Comparison of ENCODE assay signal across 9 mouse cellular contexts in the genomic region with DNA sequence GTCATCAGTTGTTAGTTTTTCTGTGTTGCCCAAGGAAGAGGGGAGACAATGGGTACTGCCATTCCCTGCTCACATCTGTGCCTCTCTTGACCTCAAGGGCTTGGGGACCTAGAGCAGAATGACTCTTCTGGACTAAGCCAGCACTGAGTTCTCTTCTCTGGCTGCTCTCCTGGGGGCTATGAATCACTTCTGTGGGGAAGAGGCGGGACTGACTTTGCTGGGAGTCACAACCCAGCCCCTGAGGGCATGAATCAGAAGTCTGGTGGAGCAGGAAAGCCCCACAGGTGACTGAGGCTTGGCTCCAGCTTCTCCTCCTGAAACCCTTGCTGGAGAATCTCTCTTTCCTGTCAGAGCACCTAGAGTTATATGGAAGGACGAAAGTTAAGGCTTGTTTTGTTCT. TPM values are rescaled to one million over a fixed set of nuclear protein-coding genes. Genes with fewer than 3 reads are reported as not detected.
DNase-seq lines count a peak whose midpoint lies in the region; ATAC-seq and TF ChIP-seq lines count a peak whose summit lies in the region.
"Had no signal": no experiment of that assay in that cellular context is flagged by ENCODE, and none has a peak within 500 bp of the region (broad histone marks: within the 10 kb centered on the region; RNA-seq: fewer than 3 reads in every experiment).

No protein-coding gene starts in this region.

- 0 out of 2 replicates have a peak overlapping the region, but pooled peaks have one; percentile 32 for H3K27ac ChIP-seq in heart, embryonic 11.5 days (ENCODE audit: low read depth, low read length)

- 42% methylated on average over 2 of the region's 2 CpGs for WGBS in lung, adult 2 months
- 74% methylated on average over 2 of the region's 2 CpGs for WGBS in heart, embryonic 11.5 days (ENCODE audit: insufficient replicate concordance)

- TF ChIP-seq POLR2A in lung, adult 2 months (IDR thresholded peaks at IDR 0.05; ENCODE audit: borderline replicate concordance, extremely low read depth, low read depth, low read length), result no peak

- peak; percentile 13 for DNase-seq in lung, adult 2 months
- DNase-seq in lung, postnatal 10 days, result no peak
- peak; percentile 88 to 92 for DNase-seq in adrenal gland, adult (ENCODE audit: inconsistent age in 2 of 2, low spot score in 1 of 2)
- DNase-seq in mesoderm, embryonic 11.5 days (ENCODE audit: low read depth, low spot score), result peak; percentile 25
- DNase-seq in lung, postnatal 25 days (ENCODE audit: low spot score), result no peak
- DNase-seq in testis, postnatal 14 days (ENCODE audit: low spot score), result no peak
- DNase-seq: lung, embryonic 14.5 days had no signal

- ATAC-seq in heart, embryonic 11.5 days (replicated peaks; ENCODE audit: insufficient number of reproducible peaks, low FRiP score, low TSS enrichment), result no peak
- no peak for ATAC-seq in erythroid progenitor cell, adult 5-6 weeks (replicated peaks; ENCODE audit: low FRiP score, poor library complexity, severe bottlenecking)

- no peaks in the 10 kb centered on the region for H3K9me3 ChIP-seq in heart, embryonic 11.5 days (replicated peaks; ENCODE audit: control insufficient read depth, low read length)

- H3K9ac ChIP-seq in heart, embryonic 11.5 days (ENCODE audit: low read depth, low read length), result no peak overlapping the region
- H3K9ac ChIP-seq: lung, embryonic 14.5 days had no signal

- peak overlapping the region; percentile 20; the same call in 1 of the 2 replicates for H3K4me2 ChIP-seq in heart, embryonic 11.5 days
- H3K4me2 ChIP-seq: lung, embryonic 14.5 days had no signal

- TF ChIP-seq CTCF in lung, adult 2 months (IDR thresholded peaks at IDR 0.05; ENCODE audit: insufficient read depth, low read length), result no peak

- peaks cover 21% of the 10 kb centered on the region for H3K4me1 ChIP-seq in lung, adult 2 months (ENCODE audit: control insufficient read depth, insufficient read depth, low read length)
- H3K4me1 ChIP-seq in heart, embryonic 11.5 days (ENCODE audit: control insufficient read depth, insufficient read depth, low read length), result peaks cover 51% of the 10 kb centered on the region

- no peaks in the 10 kb centered on the region for H3K36me3 ChIP-seq in heart, embryonic 11.5 days (ENCODE audit: control insufficient read depth, insufficient read depth, low read length)

- no peak overlapping the region for H3K4me3 ChIP-seq in lung, adult 2 months (replicated peaks; ENCODE audit: extremely low read depth, low read depth, low read length)
- H3K4me3 ChIP-seq in heart, embryonic 11.5 days (ENCODE audit: low read depth, low read length), result no peak overlapping the region

- no peaks in the 10 kb centered on the region for H3K27me3 ChIP-seq in heart, embryonic 11.5 days (ENCODE audit: control insufficient read depth, insufficient read depth, low read length)

RNA-seq across cellular contexts. Expression of a gene that starts 12.1 kb away (rescaled TPM):
- 47.6 and 63.1 TPM in 2 replicates for polyA plus RNA-seq in lung, adult 2 months (2012; rRNA removed)
- 40.9 and 45.7 TPM in 2 replicates for polyA plus RNA-seq in heart, embryonic 11.5 days (2014; fragmentation: Nextera tagmentation; extraction: Ambion mirVana)
- total RNA-seq in erythroid progenitor cell, adult 5-6 weeks (2015; ENCODE audit: low replicate concordance), result 23.1 and 28.1 TPM in 2 replicates
- 9.4 and 9.5 TPM in 2 replicates for total RNA-seq in erythroid progenitor cell, adult 5-6 weeks (2017; ENCODE audit: low replicate concordance)

Comparison
In these comparisons a context has a peak if more than half of its experiments do, and no peak if none do; other contexts are left out.
1. DNase-seq: peak in lung, adult 2 months (single experiment), adrenal gland, adult (2 of 2) and mesoderm, embryonic 11.5 days (single experiment); none in lung, postnatal 10 days (single experiment), lung, postnatal 25 days (single experiment) and testis, postnatal 14 days (single experiment).